Mouse (Mus musculus) CH12.LX (cell line): ENCODE data around the gene Fam160a2. TPM values are rescaled to one million over a fixed set of nuclear protein-coding genes. Genes with fewer than 3 reads are reported as not detected.

Experiments
- DNase-seq: peaks from one replicate; pipeline ENCODE4 v3.0.0-alpha.2; 2013; ENCODE audit errors: extremely low read depth
- H3K27ac ChIP-seq: 2 replicates; pipeline ENCODE4 v1.5.1; 2012; ENCODE audit warnings: low read depth, mild to moderate bottlenecking, control low read depth, moderate library complexity; ENCODE audit not compliant: insufficient read depth
- H3K27me3 ChIP-seq: replicated peaks from 2 replicates; pipeline ENCODE3; 2012; ENCODE audit warnings: inconsistent platforms
- H3K36me3 ChIP-seq, 2 experiments: replicated peaks in 1 of 2; 2 replicates each; pipeline versions ENCODE3 to v1.6.1; 2012; ENCODE audit warnings: inconsistent platforms in 1 of 2, low read length in 1 of 2, mild to moderate bottlenecking in 1 of 2, mixed read lengths in 1 of 2, moderate library complexity in 1 of 2; ENCODE audit not compliant: control insufficient read depth in 1 of 2, insufficient read depth in 1 of 2
- H3K4me1 ChIP-seq, 2 experiments: 2 replicates each; pipeline ENCODE4 v1.6.1; 2012; ENCODE audit warnings: inconsistent platforms in 1 of 2, moderate library complexity in 1 of 2; ENCODE audit not compliant: insufficient read depth in 2 of 2, control insufficient read depth in 1 of 2
- H3K4me2 ChIP-seq: 2 replicates; pipeline ENCODE4 v1.6.1; 2012; ENCODE audit warnings: low read depth, mild to moderate bottlenecking, control low read depth; ENCODE audit not compliant: poor library complexity, insufficient read depth, severe bottlenecking
- H3K4me3 ChIP-seq, 3 experiments: fragments of 150-350 bp in 1 of 3; sonication (generic) in 1 of 3; replicated peaks in 1 of 3; 2 replicates each; pipeline versions ENCODE3 to v1.5.1; 2011 to 2012; ENCODE audit warnings: low read depth in 2 of 3, low read length in 2 of 3, mild to moderate bottlenecking in 2 of 3, moderate library complexity in 2 of 3, control low read depth in 1 of 3, improper control_type of control experiment in 1 of 3, inconsistent platforms in 1 of 3, mixed read lengths in 1 of 3; ENCODE audit not compliant: poor library complexity in 1 of 3
- H3K79me2 ChIP-seq: replicated peaks from 2 replicates; pipeline ENCODE4 v1.6.1; 2012; ENCODE audit warnings: mild to moderate bottlenecking, moderate library complexity; ENCODE audit not compliant: control insufficient read depth, poor library complexity, insufficient read depth, severe bottlenecking; ENCODE audit errors: extremely low read depth
- H3K9ac ChIP-seq: 2 replicates; pipeline ENCODE4 v1.6.1; 2012; ENCODE audit warnings: low read depth, mild to moderate bottlenecking, control low read depth, moderate library complexity; ENCODE audit not compliant: insufficient read depth
- H3K9me3 ChIP-seq: replicated peaks from 2 replicates; pipeline ENCODE3; 2012; ENCODE audit warnings: low read length, inconsistent platforms, mixed read lengths
- BHLHE40 ChIP-seq: IDR thresholded peaks from 2 replicates; pipeline ENCODE4 v1.6.1; 2011; ENCODE audit warnings: mild to moderate bottlenecking, low read depth, low read length, improper control_type of control experiment
- CHD2 ChIP-seq: IDR thresholded peaks from 2 replicates; pipeline ENCODE4 v1.6.1; 2011; ENCODE audit warnings: low read length, improper control_type of control experiment
- CTCF ChIP-seq, 2 experiments: IDR thresholded peaks in 1 of 2; conservative IDR thresholded peaks in 1 of 2; 2 replicates each; pipeline ENCODE4 v1.5.1; 2011 to 2012; ENCODE audit warnings: low read depth in 2 of 2, low read length in 2 of 2, improper control_type of control experiment in 1 of 2, inconsistent platforms in 1 of 2, mild to moderate bottlenecking in 1 of 2, moderate library complexity in 1 of 2
- E2F4 ChIP-seq: IDR thresholded peaks from 2 replicates; pipeline ENCODE4 v1.6.1; 2011; ENCODE audit warnings: low read depth, low read length, improper control_type of control experiment; ENCODE audit not compliant: insufficient replicate concordance
- ELF1 ChIP-seq: IDR thresholded peaks from 2 replicates; pipeline ENCODE4 v1.6.1; 2014; ENCODE audit warnings: low read depth, mild to moderate bottlenecking, inconsistent platforms, low read length, improper control_type of control experiment
- EP300 ChIP-seq: IDR thresholded peaks from 2 replicates; pipeline ENCODE4 v1.6.1; 2011; ENCODE audit warnings: low read length, improper control_type of control experiment
- IRF4 ChIP-seq: IDR thresholded peaks from 2 replicates; pipeline ENCODE4 v1.6.1; 2014; ENCODE audit warnings: low read depth, mild to moderate bottlenecking, inconsistent platforms, low read length, improper control_type of control experiment
- JUN ChIP-seq: IDR thresholded peaks from 2 replicates; pipeline ENCODE4 v1.6.1; 2011; ENCODE audit warnings: low read depth, mild to moderate bottlenecking, low read length, improper control_type of control experiment, moderate library complexity; ENCODE audit not compliant: insufficient read depth
- JUND ChIP-seq: conservative IDR thresholded peaks from 2 replicates; pipeline ENCODE4 v1.6.1; 2011; ENCODE audit warnings: low read depth, low read length, improper control_type of control experiment
- MAFK ChIP-seq: IDR thresholded peaks from 2 replicates; pipeline ENCODE4 v1.6.1; 2011; ENCODE audit warnings: low read length, improper control_type of control experiment; ENCODE audit not compliant: insufficient replicate concordance
- MAZ ChIP-seq: IDR thresholded peaks from 2 replicates; pipeline ENCODE4 v1.6.1; 2012; ENCODE audit warnings: low read depth, mild to moderate bottlenecking, inconsistent platforms, low read length, improper control_type of control experiment, moderate library complexity
- MXI1 ChIP-seq: IDR thresholded peaks from 2 replicates; pipeline ENCODE4 v1.6.1; 2011; ENCODE audit warnings: mild to moderate bottlenecking, low read depth, low read length, improper control_type of control experiment
- NELFE ChIP-seq: IDR thresholded peaks from 2 replicates; pipeline ENCODE4 v1.6.1; 2011; ENCODE audit warnings: low read depth, low read length, improper control_type of control experiment
- NRF1 ChIP-seq: IDR thresholded peaks from 2 replicates; pipeline ENCODE4 v1.6.1; 2014; ENCODE audit warnings: low read depth, mild to moderate bottlenecking, inconsistent platforms, low read length, improper control_type of control experiment, moderate library complexity
- RAD21 ChIP-seq: IDR thresholded peaks from 2 replicates; pipeline ENCODE4 v1.6.1; 2011; ENCODE audit warnings: low read depth, mild to moderate bottlenecking, low read length, improper control_type of control experiment, moderate library complexity
- RCOR1 ChIP-seq: conservative IDR thresholded peaks from 2 replicates; pipeline ENCODE4 v1.6.1; 2012; ENCODE audit warnings: low read depth, mild to moderate bottlenecking, inconsistent platforms, low read length, improper control_type of control experiment
- SIN3A ChIP-seq: IDR thresholded peaks from 2 replicates; pipeline ENCODE4 v1.6.1; 2012; ENCODE audit warnings: low read length, improper control_type of control experiment, inconsistent platforms
- SMC3 ChIP-seq: IDR thresholded peaks from 2 replicates; pipeline ENCODE4 v1.6.1; 2011; ENCODE audit warnings: low read depth, low read length, improper control_type of control experiment
- TBP ChIP-seq: conservative IDR thresholded peaks from 2 replicates; pipeline ENCODE4 v1.6.1; 2011; ENCODE audit warnings: low read depth, low read length, improper control_type of control experiment
- TCF12 ChIP-seq: IDR thresholded peaks from 2 replicates; pipeline ENCODE4 v1.6.1; 2014; ENCODE audit warnings: low read depth, mild to moderate bottlenecking, inconsistent platforms, low read length, improper control_type of control experiment
- USF1 ChIP-seq: IDR thresholded peaks from 2 replicates; pipeline ENCODE4 v1.6.1; 2014; ENCODE audit warnings: low read depth, mild to moderate bottlenecking, inconsistent platforms, low read length, improper control_type of control experiment
- ZC3H11A ChIP-seq: IDR thresholded peaks from 2 replicates; pipeline ENCODE4 v1.6.1; 2012; ENCODE audit warnings: low read depth, mild to moderate bottlenecking, inconsistent platforms, low read length, improper control_type of control experiment
- ZKSCAN1 ChIP-seq: IDR thresholded peaks from 2 replicates; pipeline ENCODE4 v1.6.1; 2012; ENCODE audit warnings: low read depth, inconsistent platforms, low read length, improper control_type of control experiment, borderline replicate concordance
- ZMIZ1 ChIP-seq: IDR thresholded peaks from 2 replicates; pipeline ENCODE4 v1.6.1; 2012; ENCODE audit warnings: low read depth, mild to moderate bottlenecking, inconsistent platforms, low read length, improper control_type of control experiment
- ZNF384 ChIP-seq: IDR thresholded peaks from 2 replicates; pipeline ENCODE4 v1.6.1; 2012; ENCODE audit warnings: low read depth, low read length, improper control_type of control experiment, inconsistent platforms
- dilution Hi-C: fragments of 300-500 bp; cut with MboI; formaldehyde crosslinking; loops from 2 replicates; pipeline ENCODE4 v1.14.3; 2020; ENCODE audit warnings: low sequenced_read_pairs; ENCODE audit not compliant: extremely low pct_unique_long_range_greater_than_20kb, extremely low pct_ligation_motif_present
- in situ Hi-C: fragments of 300-500 bp; cut with MboI; formaldehyde crosslinking; loops from 3 replicates; pipeline ENCODE4 v1.14.3; 2019; ENCODE audit warnings: low sequenced_read_pairs, low pct_ligation_motif_present, low pct_unique_long_range_greater_than_20kb, mixed read lengths
- polyA plus RNA-seq: library from polyadenylated mRNA; unstranded; fragments of >175 nt; gene quantifications from 2 replicates; pipeline ENCODE4 v1.2.1, GENCODE M21; 2012; ENCODE audit warnings: low read depth; ENCODE audit not compliant: insufficient read length
- total RNA-seq, 2 experiments: library from RNA; depleted of rRNA; stranded (reverse); fragments of 300-350 nt in 1 of 2; fragments of >200 nt in 1 of 2; gene quantifications; 2 replicates each; pipeline ENCODE4 v1.2.3; 2012 to 2014

Gene Fam160a2
- total and polyA plus RNA-seq, 3 experiments = 3.1 to 7.2 (median 5.9) TPM

DNA sequence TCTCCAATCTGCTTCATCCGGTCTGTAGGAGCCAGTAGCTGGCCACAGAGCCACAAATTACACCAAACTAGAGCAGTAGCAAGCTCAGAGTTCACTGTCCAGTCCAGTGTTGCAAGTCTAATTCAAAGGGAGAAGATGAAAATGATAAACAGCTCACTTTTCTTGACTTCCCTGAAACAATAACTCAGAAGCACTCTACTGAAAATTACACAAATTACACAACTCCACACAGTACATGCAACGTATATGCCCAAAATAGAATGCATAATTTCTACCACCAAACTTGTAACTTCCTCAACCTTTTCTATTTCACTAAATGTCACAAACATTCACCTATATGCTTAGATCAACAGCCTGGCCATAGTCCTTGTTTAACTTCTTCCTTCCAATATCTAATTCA, 9.6 kb downstream of the Fam160a2 start:
- in situ Hi-C loops = no loop called here

DNA sequence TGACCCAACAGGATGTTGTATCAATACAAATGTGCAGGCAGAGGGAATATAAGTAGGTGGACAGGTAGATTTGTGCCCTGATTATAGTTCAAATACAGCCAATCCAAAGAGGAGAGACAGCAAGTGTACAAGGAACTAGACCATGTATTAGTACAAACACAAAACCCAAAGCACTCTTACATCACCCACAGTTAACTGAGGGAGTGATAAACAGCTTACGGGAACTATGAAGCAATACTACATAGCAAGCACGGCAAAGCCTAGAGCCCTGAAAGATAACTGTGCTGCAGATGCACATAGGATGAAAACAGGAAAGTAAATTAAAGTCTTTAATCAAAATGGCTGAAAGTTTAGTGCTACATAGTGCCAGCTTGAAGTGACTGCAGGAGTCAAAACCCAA, 12.2 kb downstream of the Fam160a2 start:
- no peak for TF ChIP-seq CTCF (conservative IDR thresholded peaks at IDR 0.05 in 1 of 2, IDR thresholded peaks at IDR 0.05 in 1 of 2; ENCODE audit: low read depth in 2 of 2, low read length in 2 of 2)
- TF ChIP-seq TBP = no peak
- TF ChIP-seq TCF12 = no peak
- TF ChIP-seq ZMIZ1 = no peak
- no peak for TF ChIP-seq NRF1
- TF ChIP-seq IRF4 = no peak
- no peak for TF ChIP-seq RAD21
- no peak for TF ChIP-seq BHLHE40
- TF ChIP-seq CHD2 = no peak
- no peak for TF ChIP-seq NELFE
- no peak for TF ChIP-seq ZNF384
- TF ChIP-seq EP300 = no peak
- no peak for TF ChIP-seq MXI1
- no peak for TF ChIP-seq JUND
- TF ChIP-seq SIN3A = no peak
- no peak for TF ChIP-seq MAFK
- TF ChIP-seq JUN = no peak
- TF ChIP-seq USF1 = no peak
- no peak for TF ChIP-seq E2F4
- TF ChIP-seq MAZ = no peak
- no peak for DNase-seq
- Histone ChIP-seq H3K4me1 (no peaks in the 10 kb centered on the region), H3K4me2 (no peak overlapping the region), H3K9me3 (no peaks in the 10 kb centered on the region), H3K27ac (no peak overlapping the region), H3K79me2 (no peaks in the 10 kb centered on the region), H3K4me3 (no peak overlapping the region), H3K36me3 (peaks cover 37 to 62% of the 10 kb centered on the region in 2 experiments), H3K27me3 (no peaks in the 10 kb centered on the region), H3K9ac (no peak overlapping the region)
- in situ Hi-C loops = loop anchor here (10.0 kb wide), 1 partner anchor 53 kb away; the partner anchor contains the start of gene Olfr690
- dilution Hi-C loops = no loop called here

More for the DNA sequence above, 9.6 kb downstream of the Fam160a2 start:
- Histone ChIP-seq H3K9ac (no peak overlapping the region), H3K4me2 (no peak overlapping the region), H3K27me3 (no peaks in the 10 kb centered on the region), H3K79me2 (no peaks in the 10 kb centered on the region), H3K4me1 (no peaks in the 10 kb centered on the region), H3K27ac (no peak overlapping the region), H3K36me3 (peaks cover 22 to 38% of the 10 kb centered on the region in 2 experiments), H3K9me3 (no peaks in the 10 kb centered on the region), H3K4me3 (no peak overlapping the region)
- TF ChIP-seq MAZ (no peak), ZNF384 (no peak), RCOR1 (no peak), ZC3H11A (no peak), SMC3 (no peak), MAFK (no peak), ZKSCAN1 (no peak), ELF1 (no peak), IRF4 (no peak), MXI1 (no peak), CTCF (conservative IDR thresholded peaks at IDR 0.05 in 1 of 2, IDR thresholded peaks at IDR 0.05 in 1 of 2; ENCODE audit: low read depth in 2 of 2, low read length in 2 of 2) (no peak), TCF12 (no peak), SIN3A (no peak)
- dilution Hi-C loops = no loop called here
- DNase-seq = no peak
